Mouse (Mus musculus): ENCODE results near the gene Ttl. TPM values are rescaled to one million over a fixed set of nuclear protein-coding genes. Genes with fewer than 3 reads are reported as not detected.
A peak's percentile ranks its signal among the peaks of the same experiment; 100 is the strongest.

The Ttl gene
- total RNA-seq, 2 experiments from 2014 or later: 65.7 to 74.0 TPM

DNA sequence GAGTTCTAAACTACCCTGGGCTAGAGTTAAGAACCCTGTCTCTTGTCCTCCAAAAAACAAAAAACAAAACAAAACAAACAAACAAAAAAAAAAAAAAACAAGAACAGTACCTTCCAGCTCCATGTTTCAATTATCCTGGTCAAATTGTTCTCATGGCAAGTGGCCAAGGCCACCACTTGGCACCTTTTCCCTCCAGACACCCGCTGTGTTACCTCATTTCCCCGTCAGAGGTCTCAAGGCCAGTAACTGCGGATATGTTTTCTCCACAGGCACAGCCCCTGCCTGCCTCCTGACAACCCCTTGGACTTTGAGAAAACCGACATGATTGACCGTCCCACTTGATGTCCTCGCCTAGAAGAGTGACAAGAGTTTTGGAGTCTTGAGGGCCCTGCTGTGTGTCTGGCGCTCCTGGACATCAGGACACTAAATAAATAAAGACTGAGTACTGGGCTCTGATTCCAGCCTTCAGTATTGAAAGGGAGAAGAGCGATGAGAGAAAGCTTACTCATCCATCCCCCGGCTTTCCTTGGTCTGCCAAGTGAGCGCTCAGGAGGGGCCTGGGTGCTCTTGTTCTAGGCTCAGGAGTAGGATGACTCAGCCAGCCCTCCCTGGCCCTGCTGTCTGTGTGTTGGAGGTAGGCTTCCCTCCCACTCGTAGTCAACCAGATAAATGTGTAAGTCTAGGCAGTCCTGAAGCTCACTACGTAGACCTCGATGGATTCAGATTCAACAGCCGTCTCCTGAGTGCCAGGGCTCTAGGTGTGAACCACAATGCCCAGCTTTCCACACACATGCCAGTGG lies 67.5 kb downstream of the Ttl start:
- DNase-seq (ENCODE audit: low spot score in 2 of 2): peak; percentile 53 to 95
- intact Hi-C loops (cut with DNase I): loop anchor here (10.0 kb wide), 1 partner anchor 232 kb away; no protein-coding TSS in a partner anchor

DNA sequence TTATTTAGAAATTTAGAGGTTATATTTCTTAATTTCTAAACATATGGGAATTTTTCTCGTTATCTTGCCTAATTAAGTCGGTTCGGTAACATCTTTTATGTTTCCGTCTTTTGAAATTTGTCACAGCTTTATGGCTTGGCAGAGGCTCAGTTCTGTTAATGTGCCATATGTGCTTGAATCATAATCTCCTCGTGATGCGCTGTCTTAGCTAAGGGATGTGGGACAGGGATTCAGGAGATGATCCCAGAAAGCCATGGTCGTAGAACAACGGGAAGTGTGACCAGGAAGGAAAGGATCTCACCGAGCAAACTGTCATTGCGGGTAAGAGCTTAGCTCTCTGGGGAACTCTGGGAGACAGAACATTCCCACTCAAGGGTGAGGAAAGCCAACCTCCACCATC lies 74.2 kb downstream of the Ttl start:
- intact Hi-C loops (cut with DNase I): loop anchor here (5.0 to 10.0 kb wide), 2 partner anchors 42 to 225 kb away; no protein-coding TSS in a partner anchor

More for the DNA sequence above, 74.2 kb downstream of the Ttl start:
- DNase-seq (ENCODE audit: low spot score in 2 of 2): peak; percentile 39 to 86

Other genes with a start within 250 kb of the Ttl start
- 10 to 100 TPM; 34.9 to 35.7 TPM for gene Tmem87b, start 247.8 kb upstream of the Ttl start, total RNA-seq (2021)
- gene Fbln7, start 203.0 kb upstream of the Ttl start, total RNA-seq (2021): 1 to 10 TPM; 2.2 to 2.9 TPM
- 1 to 10 TPM; 5.9 to 8.0 TPM for gene Zc3h8, start 121.9 kb upstream of the Ttl start, total RNA-seq (2021)
- 10 to 100 TPM; 15.0 to 16.0 TPM for gene Zc3h6, start 98.5 kb upstream of the Ttl start, total RNA-seq (2021)
- 1 to 10 TPM; 4.7 to 5.3 TPM for gene Gm10762, start 98.2 kb upstream of the Ttl start, total RNA-seq (2021)
- gene Vinac1, start 17.8 kb upstream of the Ttl start, total RNA-seq (2021): under 1 TPM; 0.14 to 0.27 TPM
- gene Polr1b, start 35.1 kb downstream of the Ttl start, total RNA-seq (2021): 10 to 100 TPM; 17.8 to 22.1 TPM
- gene Chchd5, start 63.8 kb downstream of the Ttl start, total RNA-seq (2021): 10 to 100 TPM; 10.9 to 11.3 TPM
- gene Slc20a1, start 132.8 kb downstream of the Ttl start, total RNA-seq (2021): 100 to 1,000 TPM; 138 to 140 TPM
- under 1 TPM; 0.21 to 0.53 TPM for gene Ckap2l, start 231.3 kb downstream of the Ttl start, total RNA-seq (2021)
- gene Il1a, start 244.0 kb downstream of the Ttl start, total RNA-seq (2021): 1 to 10 TPM in 1 of 2 experiments, under 1 TPM in 1; 0.39 to 1.0 TPM

Data from left cerebral cortex, postnatal 25 days (tissue).